Mouse (Mus musculus): Measurements from ENCODE around the gene Sun1. TPM values are rescaled to one million over a fixed set of nuclear protein-coding genes. Genes with fewer than 3 reads are reported as not detected.

Gene Sun1
- total and polyA plus RNA-seq, 2 experiments from 2014 or later: 35.3 to 75.0 TPM

- no peak overlapping the region for H3K4me2 ChIP-seq (ENCODE audit: low read depth, low read length, poor library complexity, severe bottlenecking)
- H3K27me3 ChIP-seq (ENCODE audit: insufficient read depth, low read length): no peaks in the 10 kb centered on the region
- no peak overlapping the region for H3K9ac ChIP-seq (replicated peaks; ENCODE audit: low read length, poor library complexity, severe bottlenecking)
- no peak for ATAC-seq (ENCODE audit: low FRiP score)
- H3K27ac ChIP-seq (ENCODE audit: low read depth, low read length): no peak overlapping the region
- no peak overlapping the region for H3K4me3 ChIP-seq (ENCODE audit: low read depth, low read length)
- TF ChIP-seq CTCF (IDR thresholded peaks at IDR 0.05): no peak
- 68% methylated on average over 6 of the region's 6 CpGs for whole genome bisulfite sequencing
- DNase-seq (ENCODE audit: low spot score): no peak
- H3K36me3 ChIP-seq (ENCODE audit: insufficient read depth, low read length): peaks cover 33% of the 10 kb centered on the region
- H3K9me3 ChIP-seq (ENCODE audit: low read length): no peaks in the 10 kb centered on the region
- H3K4me1 ChIP-seq (ENCODE audit: insufficient read depth, low read length): no peaks in the 10 kb centered on the region
Observed at GRCm38 (mm10) chr5:139291811-139292560, 91.5 kb downstream of the Sun1 start.

GRCm38 (mm10) chr5:139294089-139294488, 93.7 kb downstream of the Sun1 start:
- H3K27me3 ChIP-seq (ENCODE audit: insufficient read depth, low read length): no peaks in the 10 kb centered on the region
- no peak overlapping the region for H3K27ac ChIP-seq (ENCODE audit: low read depth, low read length)
- peaks cover 38% of the 10 kb centered on the region for H3K36me3 ChIP-seq (ENCODE audit: insufficient read depth, low read length)
- no peaks in the 10 kb centered on the region for H3K4me1 ChIP-seq (ENCODE audit: insufficient read depth, low read length)
- H3K4me2 ChIP-seq (ENCODE audit: low read depth, low read length, poor library complexity, severe bottlenecking): no peak overlapping the region
- no peak overlapping the region for H3K9ac ChIP-seq (replicated peaks; ENCODE audit: low read length, poor library complexity, severe bottlenecking)
- no peak for DNase-seq (ENCODE audit: low spot score)
- TF ChIP-seq CTCF (IDR thresholded peaks at IDR 0.05): no peak
- ATAC-seq (ENCODE audit: low FRiP score): no peak
- WGBS: 84% methylated on average over 2 of the region's 2 CpGs
- H3K4me3 ChIP-seq (ENCODE audit: low read depth, low read length): no peak overlapping the region
- no peaks in the 10 kb centered on the region for H3K9me3 ChIP-seq (ENCODE audit: low read length)

DNA sequence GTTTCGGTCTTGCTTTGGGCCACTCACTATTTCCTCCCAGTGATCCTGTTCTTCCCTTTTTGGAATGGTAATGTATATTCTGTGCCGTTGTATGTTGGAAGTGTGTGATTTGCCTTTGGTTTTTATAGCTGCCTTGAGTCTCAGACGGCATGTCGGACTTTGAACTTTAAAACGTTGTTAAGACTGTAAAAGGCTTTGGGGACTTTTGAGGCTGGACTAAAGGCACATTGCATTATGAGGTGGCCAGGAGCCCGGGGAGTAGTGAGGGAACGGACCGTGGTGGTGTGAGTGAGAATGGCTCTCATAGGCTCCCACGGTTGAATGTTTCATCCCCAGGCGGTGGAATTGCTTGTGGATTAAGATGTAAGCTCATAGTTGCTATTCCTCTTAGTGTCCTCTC, 96.7 kb downstream of the Sun1 start:
- ATAC-seq (ENCODE audit: low FRiP score) (no peak), DNase-seq (ENCODE audit: low spot score) (no peak)
- no peak overlapping the region for H3K9ac ChIP-seq (replicated peaks; ENCODE audit: low read length, poor library complexity, severe bottlenecking)
- no peaks in the 10 kb centered on the region for H3K27me3 ChIP-seq (ENCODE audit: insufficient read depth, low read length)
- H3K9me3 ChIP-seq (ENCODE audit: low read length): no peaks in the 10 kb centered on the region
- H3K36me3 ChIP-seq (ENCODE audit: insufficient read depth, low read length): peaks cover 45% of the 10 kb centered on the region
- H3K4me3 ChIP-seq (ENCODE audit: low read depth, low read length): no peak overlapping the region
- H3K27ac ChIP-seq (ENCODE audit: low read depth, low read length): no peak overlapping the region
- no peak for TF ChIP-seq CTCF (IDR thresholded peaks at IDR 0.05)
- no peaks in the 10 kb centered on the region for H3K4me1 ChIP-seq (ENCODE audit: insufficient read depth, low read length)
- no peak overlapping the region for H3K4me2 ChIP-seq (ENCODE audit: low read depth, low read length, poor library complexity, severe bottlenecking)
- WGBS: 91% methylated on average over 10 of the region's 10 CpGs

GRCm38 (mm10) chr5:139297745-139298144, 97.3 kb downstream of the Sun1 start:
- no peak overlapping the region for H3K9ac ChIP-seq (replicated peaks; ENCODE audit: low read length, poor library complexity, severe bottlenecking)
- peaks cover 43% of the 10 kb centered on the region for H3K36me3 ChIP-seq (ENCODE audit: insufficient read depth, low read length)
- no peaks in the 10 kb centered on the region for H3K4me1 ChIP-seq (ENCODE audit: insufficient read depth, low read length)
- no peak overlapping the region for H3K4me3 ChIP-seq (ENCODE audit: low read depth, low read length)
- no peaks in the 10 kb centered on the region for H3K27me3 ChIP-seq (ENCODE audit: insufficient read depth, low read length)
- H3K9me3 ChIP-seq (ENCODE audit: low read length): no peaks in the 10 kb centered on the region
- DNase-seq (ENCODE audit: low spot score) (no peak), ATAC-seq (ENCODE audit: low FRiP score) (no peak)
- TF ChIP-seq CTCF (IDR thresholded peaks at IDR 0.05): no peak
- no peak overlapping the region for H3K4me2 ChIP-seq (ENCODE audit: low read depth, low read length, poor library complexity, severe bottlenecking)
- WGBS: 79% methylated on average over 5 of the region's 5 CpGs
- no peak overlapping the region for H3K27ac ChIP-seq (ENCODE audit: low read depth, low read length)

Other genes with a start within 250 kb of the Sun1 start
- 64.0 and 67.7 TPM in 2 replicates for gene Pdgfa, start 203.3 kb upstream of the Sun1 start, total RNA-seq (2014; rRNA removed)
- gene Pdgfa, start 203.3 kb upstream of the Sun1 start, polyA plus RNA-seq (2015; fragmentation: Nextera tagmentation; extraction: Ambion mirVana): 53.8 and 54.5 TPM in 2 replicates
- 312 and 397 TPM in 2 replicates for gene Prkar1b, start 50.6 kb upstream of the Sun1 start, total RNA-seq (2014; rRNA removed)
- gene Prkar1b, start 50.6 kb upstream of the Sun1 start, polyA plus RNA-seq (2015; fragmentation: Nextera tagmentation; extraction: Ambion mirVana): 415 and 445 TPM in 2 replicates
- gene Dnaaf5, start 50.4 kb upstream of the Sun1 start, total RNA-seq (2014; rRNA removed): 11.6 and 14.0 TPM in 2 replicates
- gene Dnaaf5, start 50.4 kb upstream of the Sun1 start, polyA plus RNA-seq (2015; fragmentation: Nextera tagmentation; extraction: Ambion mirVana): 1.9 and 2.9 TPM in 2 replicates
- gene Get4, start 51.7 kb downstream of the Sun1 start, total RNA-seq (2014; rRNA removed): 48.5 and 48.9 TPM in 2 replicates
- 135 and 142 TPM in 2 replicates for gene Get4, start 51.7 kb downstream of the Sun1 start, polyA plus RNA-seq (2015; fragmentation: Nextera tagmentation; extraction: Ambion mirVana)
- 234 and 253 TPM in 2 replicates for gene Adap1, start 125.0 kb downstream of the Sun1 start, total RNA-seq (2014; rRNA removed)
- 141 and 152 TPM in 2 replicates for gene Adap1, start 125.0 kb downstream of the Sun1 start, polyA plus RNA-seq (2015; fragmentation: Nextera tagmentation; extraction: Ambion mirVana)
- 95.5 and 98.5 TPM in 2 replicates for gene Cox19, start 150.8 kb downstream of the Sun1 start, total RNA-seq (2014; rRNA removed)
- gene Cox19, start 150.8 kb downstream of the Sun1 start, polyA plus RNA-seq (2015; fragmentation: Nextera tagmentation; extraction: Ambion mirVana): 79.4 and 90.0 TPM in 2 replicates
- not detected in 2 replicates for gene Cyp2w1, start 152.0 kb downstream of the Sun1 start, total RNA-seq (2014; rRNA removed)
- gene Cyp2w1, start 152.0 kb downstream of the Sun1 start, polyA plus RNA-seq (2015; fragmentation: Nextera tagmentation; extraction: Ambion mirVana): not detected in 2 replicates
- gene Gpr146, start 177.1 kb downstream of the Sun1 start, total RNA-seq (2014; rRNA removed): 4.1 and 5.6 TPM in 2 replicates
- gene Gpr146, start 177.1 kb downstream of the Sun1 start, polyA plus RNA-seq (2015; fragmentation: Nextera tagmentation; extraction: Ambion mirVana): 3.0 and 3.9 TPM in 2 replicates
- gene C130050O18Rik, start 204.6 kb downstream of the Sun1 start, total RNA-seq (2014; rRNA removed): 0.19 TPM in 1 of 2 replicates, not detected in the other
- 0.17 TPM in 1 of 2 replicates, not detected in the other for gene C130050O18Rik, start 204.6 kb downstream of the Sun1 start, polyA plus RNA-seq (2015; fragmentation: Nextera tagmentation; extraction: Ambion mirVana)
- 5.8 and 8.9 TPM in 2 replicates for gene Gper1, start 222.5 kb downstream of the Sun1 start, total RNA-seq (2014; rRNA removed)
- 5.8 and 7.1 TPM in 2 replicates for gene Gper1, start 222.5 kb downstream of the Sun1 start, polyA plus RNA-seq (2015; fragmentation: Nextera tagmentation; extraction: Ambion mirVana)

Data from midbrain, postnatal 0 days (tissue).